Mouse (Mus musculus): ENCODE measurements around the gene Col6a3. TPM values are rescaled to one million over a fixed set of nuclear protein-coding genes. Genes with fewer than 3 reads are reported as not detected.
A peak's percentile ranks its signal among the peaks of the same experiment; 100 is the strongest.

Col6a3 gene
- total and polyA plus RNA-seq, 3 experiments, result 0.25 TPM; not detected in 2

GRCm38 (mm10) chr1:90840250-90840649 is 3.5 kb downstream of the Col6a3 start:
- in situ Hi-C loops (cut with MboI; ENCODE audit: low pct_ligation_motif_present, low pct_unique_long_range_greater_than_20kb, low sequenced_read_pairs) (loop anchor here (10.0 kb wide), 1 partner anchor 195 kb away; no protein-coding TSS in a partner anchor), dilution Hi-C loops (cut with MboI; ENCODE audit: extremely low pct_ligation_motif_present, extremely low pct_unique_long_range_greater_than_20kb, low sequenced_read_pairs) (no loop called here)
- Histone ChIP-seq H3K4me3 (replicated peaks in 1 of 3; ENCODE audit: low read depth in 2 of 3, low read length in 2 of 3, poor library complexity in 1 of 3) (no peak overlapping the region), H3K9me3 (replicated peaks; ENCODE audit: low read length) (no peaks in the 10 kb centered on the region), H3K4me2 (ENCODE audit: insufficient read depth, low read depth, poor library complexity, severe bottlenecking) (no peak overlapping the region), H3K27me3 (replicated peaks) (peaks cover 96% of the 10 kb centered on the region), H3K27ac (ENCODE audit: insufficient read depth, low read depth) (no peak overlapping the region), H3K9ac (ENCODE audit: insufficient read depth, low read depth) (no peak overlapping the region), H3K36me3 (replicated peaks in 1 of 2; ENCODE audit: control insufficient read depth in 1 of 2, insufficient read depth in 1 of 2, low read length in 1 of 2) (no peaks in the 10 kb centered on the region), H3K79me2 (replicated peaks; ENCODE audit: control insufficient read depth, extremely low read depth, insufficient read depth, poor library complexity, severe bottlenecking) (no peaks in the 10 kb centered on the region), H3K4me1 (ENCODE audit: control insufficient read depth in 1 of 2, insufficient read depth in 2 of 2) (no peaks in the 10 kb centered on the region)
- TF ChIP-seq RAD21 (IDR thresholded peaks at IDR 0.05; ENCODE audit: low read depth, low read length) (peak; percentile 59), SMC3 (IDR thresholded peaks at IDR 0.05; ENCODE audit: low read depth, low read length) (peak; percentile 52), CTCF (conservative IDR thresholded peaks at IDR 0.05 in 1 of 2, IDR thresholded peaks at IDR 0.05 in 1 of 2; ENCODE audit: low read depth in 2 of 2, low read length in 2 of 2) (peak in 1 of 2 experiments; percentile 63; a peak in 2 of 4 replicates), USF2 (conservative IDR thresholded peaks at IDR 0.05; ENCODE audit: low read depth, low read length) (no peak)
- DNase-seq (ENCODE audit: extremely low read depth), result no peak

GRCm38 (mm10) chr1:90838657-90839056 is 5.1 kb downstream of the Col6a3 start:
- dilution Hi-C loops (cut with MboI; ENCODE audit: extremely low pct_ligation_motif_present, extremely low pct_unique_long_range_greater_than_20kb, low sequenced_read_pairs) (no loop called here), in situ Hi-C loops (cut with MboI; ENCODE audit: low pct_ligation_motif_present, low pct_unique_long_range_greater_than_20kb, low sequenced_read_pairs) (no loop called here)
- no peak overlapping the region for H3K4me2 ChIP-seq (ENCODE audit: insufficient read depth, low read depth, poor library complexity, severe bottlenecking)

DNA sequence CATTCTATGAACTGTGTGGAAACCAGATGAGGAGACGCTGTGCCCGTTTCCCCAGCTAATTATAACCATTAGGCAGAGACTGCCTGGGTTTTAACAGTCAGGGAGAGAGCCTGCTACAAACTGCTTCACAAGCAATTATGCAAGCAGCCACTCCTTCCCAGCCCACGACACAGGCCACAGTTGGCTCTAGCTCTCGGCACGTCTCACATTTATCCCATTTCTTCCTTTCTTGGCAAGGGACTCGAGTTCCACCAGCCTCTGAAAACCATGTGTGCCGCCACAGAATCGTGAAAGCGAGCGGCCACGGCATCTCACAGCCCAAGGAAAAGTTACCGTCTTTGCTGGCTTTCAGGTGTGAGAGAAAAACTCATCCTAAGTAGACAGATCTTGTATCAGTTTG is 5.5 kb downstream of the Col6a3 start:
- Histone ChIP-seq H3K4me2 (ENCODE audit: insufficient read depth, low read depth, poor library complexity, severe bottlenecking) (no peak overlapping the region), H3K79me2 (replicated peaks; ENCODE audit: control insufficient read depth, extremely low read depth, insufficient read depth, poor library complexity, severe bottlenecking) (no peaks in the 10 kb centered on the region), H3K36me3 (replicated peaks in 1 of 2; ENCODE audit: control insufficient read depth in 1 of 2, insufficient read depth in 1 of 2, low read length in 1 of 2) (no peaks in the 10 kb centered on the region), H3K9ac (ENCODE audit: insufficient read depth, low read depth) (no peak overlapping the region), H3K27me3 (replicated peaks) (peaks cover 94% of the 10 kb centered on the region), H3K4me1 (ENCODE audit: control insufficient read depth in 1 of 2, insufficient read depth in 2 of 2) (no peaks in the 10 kb centered on the region), H3K27ac (ENCODE audit: insufficient read depth, low read depth) (no peak overlapping the region), H3K4me3 (replicated peaks in 1 of 3; ENCODE audit: low read depth in 2 of 3, low read length in 2 of 3, poor library complexity in 1 of 3) (no peak overlapping the region), H3K9me3 (replicated peaks; ENCODE audit: low read length) (no peaks in the 10 kb centered on the region)
- no peak for TF ChIP-seq USF1 (IDR thresholded peaks at IDR 0.05; ENCODE audit: low read depth, low read length)
- TF ChIP-seq MAFK (IDR thresholded peaks at IDR 0.05; ENCODE audit: insufficient replicate concordance, low read length), result no peak
- no peak for TF ChIP-seq ZC3H11A (IDR thresholded peaks at IDR 0.05; ENCODE audit: low read depth, low read length)
- no peak for TF ChIP-seq POLR2A (IDR thresholded peaks at IDR 0.05; ENCODE audit: low read depth, low read length)
- no peak for TF ChIP-seq ZNF384 (IDR thresholded peaks at IDR 0.05; ENCODE audit: low read depth, low read length)
- TF ChIP-seq UBTF (IDR thresholded peaks at IDR 0.05; ENCODE audit: low read depth, low read length), result no peak
- TF ChIP-seq IRF4 (IDR thresholded peaks at IDR 0.05; ENCODE audit: low read depth, low read length), result no peak
- no peak for TF ChIP-seq ZKSCAN1 (IDR thresholded peaks at IDR 0.05; ENCODE audit: borderline replicate concordance, low read depth, low read length)
- no peak for DNase-seq (ENCODE audit: extremely low read depth)
- dilution Hi-C loops (cut with MboI; ENCODE audit: extremely low pct_ligation_motif_present, extremely low pct_unique_long_range_greater_than_20kb, low sequenced_read_pairs), result no loop called here
- in situ Hi-C loops (cut with MboI; ENCODE audit: low pct_ligation_motif_present, low pct_unique_long_range_greater_than_20kb, low sequenced_read_pairs), result no loop called here

More at GRCm38 (mm10) chr1:90838657-90839056, 5.1 kb downstream of the Col6a3 start:
- Histone ChIP-seq H3K4me1 (ENCODE audit: control insufficient read depth in 1 of 2, insufficient read depth in 2 of 2) (no peaks in the 10 kb centered on the region), H3K79me2 (replicated peaks; ENCODE audit: control insufficient read depth, extremely low read depth, insufficient read depth, poor library complexity, severe bottlenecking) (no peaks in the 10 kb centered on the region), H3K9me3 (replicated peaks; ENCODE audit: low read length) (no peaks in the 10 kb centered on the region), H3K4me3 (replicated peaks in 1 of 3; ENCODE audit: low read depth in 2 of 3, low read length in 2 of 3, poor library complexity in 1 of 3) (no peak overlapping the region), H3K9ac (ENCODE audit: insufficient read depth, low read depth) (no peak overlapping the region), H3K27me3 (replicated peaks) (peaks cover 95% of the 10 kb centered on the region), H3K36me3 (replicated peaks in 1 of 2; ENCODE audit: control insufficient read depth in 1 of 2, insufficient read depth in 1 of 2, low read length in 1 of 2) (no peaks in the 10 kb centered on the region), H3K27ac (ENCODE audit: insufficient read depth, low read depth) (no peak overlapping the region)
- no peak for TF ChIP-seq ELF1 (IDR thresholded peaks at IDR 0.05; ENCODE audit: low read depth, low read length)
- no peak for TF ChIP-seq POLR2AphosphoS2 (IDR thresholded peaks at IDR 0.05; ENCODE audit: low read depth, low read length)
- TF ChIP-seq EP300 (IDR thresholded peaks at IDR 0.05; ENCODE audit: low read length), result no peak
- no peak for TF ChIP-seq ZMIZ1 (IDR thresholded peaks at IDR 0.05; ENCODE audit: low read depth, low read length)
- TF ChIP-seq CTCF (conservative IDR thresholded peaks at IDR 0.05 in 1 of 2, IDR thresholded peaks at IDR 0.05 in 1 of 2; ENCODE audit: low read depth in 2 of 2, low read length in 2 of 2), result no peak
- TF ChIP-seq ZNF384 (IDR thresholded peaks at IDR 0.05; ENCODE audit: low read depth, low read length), result no peak
- no peak for TF ChIP-seq USF2 (conservative IDR thresholded peaks at IDR 0.05; ENCODE audit: low read depth, low read length)
- no peak for TF ChIP-seq ZKSCAN1 (IDR thresholded peaks at IDR 0.05; ENCODE audit: borderline replicate concordance, low read depth, low read length)
- TF ChIP-seq USF1 (IDR thresholded peaks at IDR 0.05; ENCODE audit: low read depth, low read length), result no peak
- TF ChIP-seq MAX (IDR thresholded peaks at IDR 0.05; ENCODE audit: low read length), result no peak
- no peak for TF ChIP-seq MAFK (IDR thresholded peaks at IDR 0.05; ENCODE audit: insufficient replicate concordance, low read length)
- no peak for TF ChIP-seq TCF12 (IDR thresholded peaks at IDR 0.05; ENCODE audit: low read depth, low read length)
- TF ChIP-seq RCOR1 (conservative IDR thresholded peaks at IDR 0.05; ENCODE audit: low read depth, low read length), result no peak
- no peak for TF ChIP-seq GABPA (IDR thresholded peaks at IDR 0.05; ENCODE audit: insufficient replicate concordance, low read depth, low read length)
- DNase-seq (ENCODE audit: extremely low read depth), result no peak
